Mouse (Mus musculus) erythroblast, embryonic 14.5 days (primary cell): ENCODE data around the gene Rab22a. TPM values are rescaled to one million over a fixed set of nuclear protein-coding genes. Genes with fewer than 3 reads are reported as not detected.

Experiments used
- H3K27me3 ChIP-seq: 2 replicates; pipeline ENCODE4 v1.6.1; 2012; ENCODE audit warnings: inconsistent platforms; ENCODE audit not compliant: control insufficient read depth
- H3K36me3 ChIP-seq: 2 replicates; pipeline ENCODE4 v1.6.1; 2012; ENCODE audit warnings: mild to moderate bottlenecking, inconsistent platforms; ENCODE audit not compliant: control insufficient read depth
- H3K4me1 ChIP-seq: 2 replicates; pipeline ENCODE4 v1.6.1; 2012; ENCODE audit warnings: inconsistent platforms; ENCODE audit not compliant: control insufficient read depth
- H3K4me3 ChIP-seq: replicated peaks from 2 replicates; pipeline ENCODE3; 2012; ENCODE audit warnings: moderate library complexity, mild to moderate bottlenecking, inconsistent platforms
- H3K9me3 ChIP-seq: 2 replicates; pipeline ENCODE4 v1.6.1; 2012; ENCODE audit warnings: low read length, inconsistent platforms, mixed read lengths; ENCODE audit not compliant: control insufficient read depth
- GATA1 ChIP-seq: IDR thresholded peaks from 2 replicates; pipeline ENCODE4 v1.6.1; 2012; ENCODE audit warnings: low read length, inconsistent platforms, mixed read lengths
- TAL1 ChIP-seq: IDR thresholded peaks from 3 replicates; pipeline ENCODE4 v1.6.1; 2012; ENCODE audit warnings: low read length, inconsistent platforms, mixed read lengths
- polyA plus RNA-seq: library from polyadenylated mRNA; stranded (reverse); fragments of >175 nt; gene quantifications from 2 replicates; pipeline ENCODE4 v1.2.3, GENCODE M21; 2012

Gene Rab22a
- polyA plus RNA-seq, 1 experiment = 0.77 TPM

- TF ChIP-seq TAL1 = no peak
- no peak for TF ChIP-seq GATA1
- Histone ChIP-seq H3K4me3 (no peak overlapping the region), H3K36me3 (peaks cover 82% of the 10 kb centered on the region), H3K9me3 (no peaks in the 10 kb centered on the region), H3K4me1 (peaks cover 65% of the 10 kb centered on the region), H3K27me3 (no peaks in the 10 kb centered on the region)
Observed at GRCm38 (mm10) chr2:173665271-173665670, 5.7 kb downstream of the Rab22a start.

- no peaks in the 10 kb centered on the region for H3K27me3 ChIP-seq
- peaks cover 82% of the 10 kb centered on the region for H3K36me3 ChIP-seq
- peaks cover 55% of the 10 kb centered on the region for H3K4me1 ChIP-seq
- no peak overlapping the region for H3K4me3 ChIP-seq
- H3K9me3 ChIP-seq = no peaks in the 10 kb centered on the region
- TF ChIP-seq GATA1 (no peak), TAL1 (no peak)
Observed at GRCm38 (mm10) chr2:173666876-173667275, 7.3 kb downstream of the Rab22a start.

- Histone ChIP-seq H3K9me3 (no peaks in the 10 kb centered on the region), H3K4me3 (no peak overlapping the region), H3K36me3 (peaks cover 58% of the 10 kb centered on the region), H3K27me3 (no peaks in the 10 kb centered on the region), H3K4me1 (peaks cover 26% of the 10 kb centered on the region)
- no peak for TF ChIP-seq GATA1
- no peak for TF ChIP-seq TAL1
Observed at GRCm38 (mm10) chr2:173672328-173672896, 12.9 kb downstream of the Rab22a start.

GRCm38 (mm10) chr2:173673469-173673868, 13.9 kb downstream of the Rab22a start:
- H3K4me1 ChIP-seq = peaks cover 26% of the 10 kb centered on the region
- H3K4me3 ChIP-seq = no peak overlapping the region
- peaks cover 53% of the 10 kb centered on the region for H3K36me3 ChIP-seq
- H3K27me3 ChIP-seq = no peaks in the 10 kb centered on the region
- no peak for TF ChIP-seq TAL1
- no peak for TF ChIP-seq GATA1
- no peaks in the 10 kb centered on the region for H3K9me3 ChIP-seq

- Histone ChIP-seq H3K4me1 (peaks cover 11% of the 10 kb centered on the region), H3K4me3 (no peak overlapping the region), H3K9me3 (no peaks in the 10 kb centered on the region), H3K36me3 (peaks cover 42% of the 10 kb centered on the region), H3K27me3 (no peaks in the 10 kb centered on the region)
- no peak for TF ChIP-seq GATA1
- no peak for TF ChIP-seq TAL1
Observed at GRCm38 (mm10) chr2:173678593-173678992, 19.0 kb downstream of the Rab22a start.

- Histone ChIP-seq H3K9me3 (no peaks in the 10 kb centered on the region), H3K4me1 (peaks cover 11% of the 10 kb centered on the region), H3K4me3 (no peak overlapping the region), H3K36me3 (peaks cover 44% of the 10 kb centered on the region), H3K27me3 (no peaks in the 10 kb centered on the region)
- TF ChIP-seq GATA1 (no peak), TAL1 (no peak)
Observed at GRCm38 (mm10) chr2:173679217-173679616, 19.7 kb downstream of the Rab22a start.

- Histone ChIP-seq H3K9me3 (no peaks in the 10 kb centered on the region), H3K27me3 (no peaks in the 10 kb centered on the region), H3K4me1 (peaks cover 11% of the 10 kb centered on the region), H3K36me3 (peaks cover 39% of the 10 kb centered on the region), H3K4me3 (no peak overlapping the region)
- TF ChIP-seq GATA1 = no peak
- TF ChIP-seq TAL1 = no peak
Observed at GRCm38 (mm10) chr2:173680153-173680552, 20.6 kb downstream of the Rab22a start.

GRCm38 (mm10) chr2:173682773-173683172, 23.2 kb downstream of the Rab22a start:
- peaks cover 42% of the 10 kb centered on the region for H3K36me3 ChIP-seq
- H3K27me3 ChIP-seq = no peaks in the 10 kb centered on the region
- no peak overlapping the region for H3K4me3 ChIP-seq
- TF ChIP-seq GATA1 (no peak), TAL1 (no peak)
- H3K9me3 ChIP-seq = no peaks in the 10 kb centered on the region
- H3K4me1 ChIP-seq = peaks cover 11% of the 10 kb centered on the region

GRCm38 (mm10) chr2:173685781-173686361, 26.3 kb downstream of the Rab22a start:
- TF ChIP-seq TAL1 (no peak), GATA1 (no peak)
- Histone ChIP-seq H3K4me1 (peaks cover 9% of the 10 kb centered on the region), H3K27me3 (no peaks in the 10 kb centered on the region), H3K4me3 (no peak overlapping the region), H3K36me3 (peaks cover 63% of the 10 kb centered on the region), H3K9me3 (no peaks in the 10 kb centered on the region)
